Mouse (Mus musculus) adrenal gland, postnatal 4 days (tissue): ENCODE measurements around the gene Btg3. TPM values are rescaled to one million over a fixed set of nuclear protein-coding genes. Genes with fewer than 3 reads are reported as not detected.

Source experiments
- DNase-seq, 2 experiments: peaks; one replicate each; pipeline ENCODE4 v3.0.0; 2021 to 2022; ENCODE audit warnings: low spot score in 2 of 2, mixed read lengths in 2 of 2
- total RNA-seq, 2 experiments: library from RNA; stranded (reverse); gene quantifications; 2 replicates each; pipeline ENCODE4 v1.2.3; 2021

Gene Btg3
- total RNA-seq, 2 experiments from 2014 or later = 30.8 to 34.3 TPM

GRCm38 (mm10) chr16:78347328-78347926 is 29.6 kb downstream of the Btg3 start:
- no peak for DNase-seq

- DNase-seq = no peak
These were observed 30.2 kb downstream of the Btg3 start for GRCm38 (mm10) chr16:78346662-78347327.

DNA sequence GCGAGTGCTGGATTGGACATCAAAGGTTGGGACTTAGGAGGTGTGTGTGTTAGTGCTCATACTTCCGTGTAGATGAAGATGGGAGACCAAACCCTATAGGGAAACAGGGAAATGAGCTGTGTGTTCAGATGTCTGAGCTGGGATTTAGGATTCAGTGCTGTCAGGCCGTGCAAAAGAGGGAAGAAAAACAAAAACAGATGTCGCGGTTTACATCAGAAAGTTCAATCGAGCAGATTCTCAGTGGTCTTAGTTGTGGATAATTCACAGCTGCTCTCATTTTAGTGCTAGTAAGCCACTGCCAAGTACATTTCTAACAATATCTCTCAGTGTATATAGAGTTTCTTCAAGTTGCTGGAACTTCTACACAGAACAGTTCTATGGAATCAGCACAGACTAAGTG is 33.2 kb downstream of the Btg3 start:
- DNase-seq = no peak

- no peak for DNase-seq
These were observed 34.2 kb downstream of the Btg3 start for GRCm38 (mm10) chr16:78342767-78343166.

- DNase-seq = no peak
These were observed 35.6 kb downstream of the Btg3 start for GRCm38 (mm10) chr16:78341356-78341755.

DNA sequence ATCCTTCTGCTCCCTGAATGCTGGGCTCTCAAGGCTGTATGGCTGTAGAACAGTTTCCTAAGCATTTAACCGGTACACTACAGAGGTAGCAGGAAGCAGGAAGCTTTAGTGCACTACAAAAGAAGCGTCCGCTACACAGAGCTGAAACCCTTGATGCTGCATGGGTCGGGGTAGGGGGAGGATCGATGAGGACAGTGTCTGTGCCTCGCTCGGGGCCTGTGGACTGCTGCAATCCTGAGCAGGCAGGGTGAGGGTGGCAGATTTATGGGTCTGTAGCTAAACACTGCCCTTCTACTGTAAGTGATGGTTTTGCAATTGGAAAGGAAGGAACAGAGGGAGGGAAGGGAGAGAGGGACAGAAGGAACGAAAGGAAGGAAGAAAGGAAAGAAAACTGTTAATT is 39.8 kb downstream of the Btg3 start:
- DNase-seq = no peak

- DNase-seq = no peak
These were observed 49.0 kb downstream of the Btg3 start for GRCm38 (mm10) chr16:78327999-78328398.

GRCm38 (mm10) chr16:78327562-78327961 is 49.4 kb downstream of the Btg3 start:
- no peak for DNase-seq

- no peak for DNase-seq
These were observed 50.8 kb downstream of the Btg3 start for GRCm38 (mm10) chr16:78325972-78326848.

- DNase-seq = no peak
These were observed 54.9 kb downstream of the Btg3 start for GRCm38 (mm10) chr16:78322140-78322539.

DNA sequence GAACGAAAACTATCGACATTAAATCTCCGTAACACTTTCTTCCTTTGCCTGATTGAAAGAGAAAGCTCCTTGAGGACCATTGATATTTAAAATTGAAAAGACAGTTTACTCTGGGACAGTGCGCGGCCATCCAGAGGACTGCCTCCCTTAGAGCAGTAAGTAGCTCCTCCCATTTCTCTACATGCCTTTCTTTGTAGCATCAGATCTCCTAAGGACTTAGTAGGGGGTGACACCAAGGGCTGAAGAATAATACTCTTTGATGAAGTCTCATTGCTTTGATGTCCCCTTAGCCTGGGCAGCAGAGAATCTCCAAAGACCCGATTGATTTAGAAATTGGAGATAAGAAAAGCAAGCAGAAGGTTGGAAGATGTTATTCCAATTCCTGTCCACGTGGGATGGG is 55.4 kb downstream of the Btg3 start:
- DNase-seq = no peak

GRCm38 (mm10) chr16:78319711-78320110 is 57.3 kb downstream of the Btg3 start:
- no peak for DNase-seq

DNA sequence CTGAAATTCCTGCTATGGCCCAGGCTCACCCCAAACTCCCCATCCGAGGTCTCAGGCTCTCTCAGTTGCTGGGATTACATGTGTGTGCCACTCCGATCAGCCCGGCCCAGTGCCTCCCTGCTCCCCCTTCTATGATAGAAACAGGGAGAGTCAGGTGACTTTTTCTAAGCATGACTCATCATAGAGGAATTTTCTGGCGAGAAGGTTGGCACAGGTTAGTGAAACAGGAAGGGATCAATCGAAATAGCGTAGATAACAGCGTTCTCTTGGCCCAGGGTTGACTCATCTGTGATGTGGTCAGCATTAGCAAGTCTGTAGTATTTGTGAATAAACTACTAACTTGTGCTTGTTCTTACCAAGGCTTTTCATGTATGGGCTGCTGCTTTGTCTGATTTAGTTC is 59.0 kb downstream of the Btg3 start:
- no peak for DNase-seq

GRCm38 (mm10) chr16:78316849-78317248 is 60.1 kb downstream of the Btg3 start:
- DNase-seq = no peak

DNA sequence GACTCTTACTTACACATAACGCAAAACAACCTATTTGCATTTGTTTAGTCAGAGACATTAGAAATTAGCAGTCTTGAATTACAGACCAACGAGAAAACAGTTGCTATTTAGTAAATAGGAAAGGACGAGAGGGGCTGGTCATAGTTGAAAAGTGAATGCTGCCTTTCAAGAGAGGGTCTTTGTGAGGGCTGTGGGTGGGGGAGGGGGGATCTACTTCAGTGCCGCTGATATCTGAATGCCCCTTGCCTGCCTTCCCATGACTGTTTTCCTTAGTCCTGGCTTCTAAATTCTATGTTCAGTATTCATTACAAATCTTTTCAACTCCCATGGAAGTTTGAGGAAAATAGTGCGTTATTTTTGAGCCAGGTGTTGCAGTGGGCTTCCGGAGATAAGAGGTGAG is 63.0 kb downstream of the Btg3 start:
- no peak for DNase-seq

DNA sequence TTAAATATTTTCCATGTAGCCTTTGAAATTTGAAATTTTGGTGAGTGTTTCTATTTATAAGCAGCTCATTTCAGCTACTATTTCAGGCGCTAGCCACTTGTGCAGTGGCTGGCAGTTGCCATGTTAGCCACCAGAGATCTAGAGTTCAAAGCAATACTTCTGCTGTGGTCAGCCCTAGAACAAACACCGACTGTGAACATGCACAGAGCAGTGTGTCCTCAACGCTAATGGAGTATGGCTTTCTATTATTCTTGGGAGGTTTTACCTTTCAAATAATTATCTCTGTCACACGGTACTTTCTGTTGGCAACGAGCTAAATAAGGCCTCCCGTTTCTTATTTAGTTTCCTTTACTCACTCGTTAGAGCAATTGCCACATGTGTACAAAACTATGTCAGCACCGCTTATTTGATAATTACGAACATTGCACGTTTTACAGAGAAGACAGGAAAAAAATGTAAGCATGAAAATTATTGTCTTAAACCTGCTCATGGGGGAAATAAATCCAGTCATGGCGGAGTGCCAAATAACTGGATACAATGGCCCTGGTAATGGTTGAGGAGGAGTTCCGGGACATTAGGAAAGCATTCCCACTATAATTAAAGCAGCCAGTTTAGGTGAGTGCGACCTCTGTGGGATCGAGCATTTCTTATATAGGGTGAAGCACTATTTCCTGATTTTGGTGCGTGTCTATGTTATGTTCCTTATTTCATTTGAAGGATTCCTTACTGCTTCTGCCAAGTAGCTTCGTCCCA is 63.7 kb downstream of the Btg3 start:
- DNase-seq = no peak

GRCm38 (mm10) chr16:78309258-78309657 is 67.7 kb downstream of the Btg3 start:
- DNase-seq = no peak

- DNase-seq = no peak
These were observed 69.4 kb downstream of the Btg3 start for GRCm38 (mm10) chr16:78307476-78308192.

- no peak for DNase-seq
These were observed 70.4 kb downstream of the Btg3 start for GRCm38 (mm10) chr16:78306606-78307005.

DNA sequence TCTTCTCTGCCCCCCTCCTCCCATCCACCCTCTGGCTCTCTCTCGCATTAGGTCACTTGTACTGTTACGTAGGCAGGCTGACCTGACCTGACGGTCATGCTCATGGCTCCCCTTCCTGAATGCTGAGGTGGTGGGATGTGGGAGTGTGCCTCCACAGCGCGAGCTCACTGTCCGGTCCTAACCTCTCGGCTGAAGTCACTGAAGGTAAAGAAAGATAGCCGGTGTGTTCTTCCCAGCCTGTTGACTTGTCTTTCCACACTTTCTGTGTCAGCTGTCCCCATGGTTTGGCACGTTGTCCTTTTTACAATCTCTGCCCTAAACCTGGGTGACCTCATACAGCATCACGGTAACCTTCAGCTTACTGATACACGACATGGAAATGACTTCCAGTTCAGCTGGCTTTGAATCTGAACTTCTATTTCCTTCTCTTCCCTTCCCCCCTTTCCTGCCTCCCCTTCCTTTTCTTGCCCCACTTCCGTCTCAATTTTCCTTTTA is 71.3 kb downstream of the Btg3 start:
- no peak for DNase-seq

DNA sequence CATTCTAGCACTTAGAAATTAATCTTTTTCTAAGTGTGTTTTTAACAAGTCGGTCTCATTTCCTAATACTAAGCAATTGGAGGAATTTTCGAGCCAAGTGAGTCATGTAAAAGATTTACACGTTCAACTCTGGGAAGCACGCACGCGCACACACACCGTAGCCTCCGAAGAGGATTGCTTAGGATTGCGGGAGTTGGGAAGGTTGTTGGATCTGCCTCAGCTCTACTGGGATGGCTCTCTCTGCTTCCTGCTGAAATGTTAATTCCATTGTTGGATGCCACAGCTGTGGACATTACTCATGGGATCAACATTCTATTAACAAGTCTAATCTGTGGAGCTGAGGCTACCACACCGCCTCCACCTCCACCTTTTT is 74.3 kb downstream of the Btg3 start:
- no peak for DNase-seq
